Mouse (Mus musculus) heart, embryonic 14.5 days (tissue): ENCODE data around the gene Lrr1. TPM values are rescaled to one million over a fixed set of nuclear protein-coding genes. Genes with fewer than 3 reads are reported as not detected.
A peak's percentile ranks its signal among the peaks of the same experiment; 100 is the strongest.

ENCODE experiments used
- ATAC-seq: fragments of 200-750 bp; cut with Nextera tagmentation; 2 replicates; pipeline ENCODE4 v1.8.0; 2017; ENCODE audit warnings: low read depth, moderate TSS enrichment; ENCODE audit not compliant: insufficient number of reproducible peaks, insufficient read depth, low FRiP score
- H3K27ac ChIP-seq, 2 experiments: fragments of 200-500 bp in 1 of 2; fragments of 300-500 bp in 1 of 2; sonication (generic) in 1 of 2; replicated peaks in 1 of 2; 2 replicates each; pipeline ENCODE4 v1.5.1; 2012 to 2014; ENCODE audit warnings: low read depth in 2 of 2, low read length in 2 of 2, control low read depth in 1 of 2, mild to moderate bottlenecking in 1 of 2, mixed read lengths in 1 of 2; ENCODE audit not compliant: control insufficient read depth in 1 of 2, insufficient read depth in 1 of 2
- H3K27me3 ChIP-seq: fragments of 300-500 bp; sonication (generic); 2 replicates; pipeline ENCODE4 v1.6.1; 2014; ENCODE audit warnings: mild to moderate bottlenecking, low read length, control low read depth; ENCODE audit not compliant: control insufficient read depth, insufficient read depth
- H3K36me3 ChIP-seq: fragments of 300-500 bp; sonication (generic); 2 replicates; pipeline ENCODE4 v1.6.1; 2014; ENCODE audit warnings: mild to moderate bottlenecking, control low read depth, low read length, mixed read lengths; ENCODE audit not compliant: control insufficient read depth, insufficient read depth
- H3K4me1 ChIP-seq, 2 experiments: fragments of 200-500 bp in 1 of 2; fragments of 300-500 bp in 1 of 2; sonication (generic) in 1 of 2; 2 replicates each; pipeline ENCODE4 v1.6.1; 2012 to 2014; ENCODE audit warnings: low read length in 2 of 2, control low read depth in 1 of 2, mixed read lengths in 1 of 2; ENCODE audit not compliant: control insufficient read depth in 2 of 2, insufficient read depth in 2 of 2
- H3K4me2 ChIP-seq: fragments of 300-500 bp; sonication (generic); 2 replicates; pipeline ENCODE4 v1.6.1; 2014; ENCODE audit warnings: mild to moderate bottlenecking, low read length
- H3K4me3 ChIP-seq, 2 experiments: fragments of 200-500 bp in 1 of 2; fragments of 300-500 bp in 1 of 2; sonication (generic) in 1 of 2; 2 replicates each; pipeline ENCODE4 v1.5.1; 2012 to 2014; ENCODE audit warnings: low read length in 2 of 2, mild to moderate bottlenecking in 2 of 2, control low read depth in 1 of 2, low read depth in 1 of 2, moderate library complexity in 1 of 2; ENCODE audit not compliant: control insufficient read depth in 1 of 2, insufficient read depth in 1 of 2
- H3K9ac ChIP-seq: fragments of 300-500 bp; sonication (generic); 2 replicates; pipeline ENCODE4 v1.6.1; 2014; ENCODE audit warnings: mild to moderate bottlenecking, low read length
- H3K9me3 ChIP-seq: fragments of 300-500 bp; sonication (generic); 2 replicates; pipeline ENCODE4 v1.6.1; 2016; ENCODE audit warnings: low read length, control low read depth; ENCODE audit not compliant: control insufficient read depth
- WGBS: fragments of 180-500 bp; shearing (Covaris S2); extraction: QIAGEN DNeasy Blood & Tissue Kit; methylation state at CpG from one replicate; pipeline ENCODE4 v1.1.7; 2014; 5-methylcytosine and 5-hydroxymethylcytosine counted together
- polyA plus RNA-seq: library from polyadenylated mRNA; unstranded; fragments of >200 nt; fragmentation: Nextera tagmentation; extraction: Ambion mirVana; gene quantifications from 2 replicates; pipeline ENCODE4 v1.2.1, GENCODE M21; 2014

Gene Lrr1
- polyA plus RNA-seq = 11.3 and 13.9 TPM in 2 replicates

DNA sequence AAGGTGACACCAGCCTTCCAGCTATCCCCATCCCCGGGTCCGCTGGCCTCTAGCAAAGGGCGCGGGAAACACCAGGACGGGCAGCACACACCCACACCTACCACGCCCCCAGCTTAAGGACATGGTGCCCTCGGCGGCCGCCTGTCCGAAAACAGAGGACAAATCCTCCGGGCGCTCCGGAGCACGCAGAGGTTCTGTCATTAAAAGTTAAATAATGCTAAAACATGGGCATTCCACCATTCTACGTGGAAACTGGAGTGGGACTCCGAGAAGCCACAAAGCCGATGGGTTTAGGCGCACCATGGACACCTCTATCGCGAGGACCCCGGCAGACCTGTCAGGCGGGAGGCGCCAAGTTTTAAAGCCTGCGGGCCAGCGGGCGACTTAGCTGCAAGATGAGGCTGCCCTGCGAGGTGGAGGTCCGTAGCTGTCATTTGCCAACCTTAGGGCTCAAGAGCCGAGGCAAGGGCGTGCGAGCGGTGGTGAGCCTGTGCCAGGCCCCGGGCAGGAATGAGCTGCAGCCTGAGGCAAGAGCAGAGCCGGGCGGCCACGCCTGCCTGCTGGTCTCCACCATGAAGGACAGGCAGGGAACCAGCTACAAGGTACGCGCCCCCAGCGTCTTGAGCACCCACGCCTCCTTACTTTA is at the start of gene Lrr1:
TSS of gene Lrr1 (plus strand) at position 354 of the 646 bp plus-strand sequence.
- Histone ChIP-seq H3K4me2 (peak within 1 kb of the TSS; percentile 76), H3K4me3 (peak within 1 kb of the TSS; percentile 73 to 75), H3K9me3 (no peaks in the 10 kb centered on the region), H3K27ac (peak within 1 kb of the TSS; percentile 66 to 73; a peak in 3 of 4 replicates), H3K27me3 (no peaks in the 10 kb centered on the region), H3K4me1 (peaks cover 0 to 10% of the 10 kb centered on the region in 2 experiments; a peak in 1 of 4 replicates), H3K9ac (peak within 1 kb of the TSS; percentile 75), H3K36me3 (peaks cover 10% of the 10 kb centered on the region; the same call in 1 of the 2 replicates)
- WGBS = under 1% methylated on average over 40 of the region's 40 CpGs
- peak; percentile 87 for ATAC-seq

GRCm38 (mm10) chr12:69119908-69120307 is 48.7 kb upstream of the Lrr1 start:
- Histone ChIP-seq H3K27ac (no peak overlapping the region), H3K27me3 (no peaks in the 10 kb centered on the region), H3K9ac (no peak overlapping the region), H3K36me3 (no peaks in the 10 kb centered on the region), H3K4me2 (no peak overlapping the region), H3K4me3 (no peak overlapping the region), H3K9me3 (no peaks in the 10 kb centered on the region), H3K4me1 (no peaks in the 10 kb centered on the region)
- ATAC-seq = no peak
- 80% methylated on average over 6 of the region's 6 CpGs for WGBS

DNA sequence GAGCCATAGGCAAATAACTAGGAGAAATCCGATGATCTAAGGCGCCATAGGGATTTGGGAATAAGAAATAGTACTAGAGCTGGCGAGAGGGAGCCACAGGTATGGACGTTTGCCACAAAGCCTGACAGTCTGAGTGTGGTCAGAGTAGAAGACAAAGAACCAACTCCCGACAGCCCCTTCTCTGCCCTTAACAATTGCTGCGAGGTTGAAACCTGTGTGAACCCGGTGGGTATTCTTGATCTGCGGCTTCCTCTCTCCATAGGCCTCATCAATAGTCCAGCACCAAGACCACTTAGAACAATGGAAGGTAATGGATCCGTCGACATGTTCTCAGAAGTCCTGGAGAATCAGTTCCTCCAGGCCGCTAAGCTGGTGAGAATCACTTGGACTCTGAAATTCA is 45.8 kb upstream of the Lrr1 start:
- no peak for ATAC-seq
- H3K4me3 ChIP-seq = no peak overlapping the region
- H3K27ac ChIP-seq = no peak overlapping the region
- H3K4me2 ChIP-seq = no peak overlapping the region
- WGBS = 86% methylated on average over 11 of the region's 11 CpGs
- no peaks in the 10 kb centered on the region for H3K4me1 ChIP-seq
- no peak overlapping the region for H3K9ac ChIP-seq
- no peaks in the 10 kb centered on the region for H3K9me3 ChIP-seq
- no peaks in the 10 kb centered on the region for H3K27me3 ChIP-seq
- no peaks in the 10 kb centered on the region for H3K36me3 ChIP-seq

GRCm38 (mm10) chr12:69125066-69125465 is 43.5 kb upstream of the Lrr1 start:
- Histone ChIP-seq H3K36me3 (no peaks in the 10 kb centered on the region), H3K4me3 (no peak overlapping the region), H3K27me3 (no peaks in the 10 kb centered on the region), H3K9ac (no peak overlapping the region), H3K4me2 (no peak overlapping the region), H3K4me1 (no peaks in the 10 kb centered on the region), H3K27ac (no peak overlapping the region), H3K9me3 (no peaks in the 10 kb centered on the region)
- ATAC-seq = no peak
- WGBS = 80% methylated on average over 5 of the region's 5 CpGs

DNA sequence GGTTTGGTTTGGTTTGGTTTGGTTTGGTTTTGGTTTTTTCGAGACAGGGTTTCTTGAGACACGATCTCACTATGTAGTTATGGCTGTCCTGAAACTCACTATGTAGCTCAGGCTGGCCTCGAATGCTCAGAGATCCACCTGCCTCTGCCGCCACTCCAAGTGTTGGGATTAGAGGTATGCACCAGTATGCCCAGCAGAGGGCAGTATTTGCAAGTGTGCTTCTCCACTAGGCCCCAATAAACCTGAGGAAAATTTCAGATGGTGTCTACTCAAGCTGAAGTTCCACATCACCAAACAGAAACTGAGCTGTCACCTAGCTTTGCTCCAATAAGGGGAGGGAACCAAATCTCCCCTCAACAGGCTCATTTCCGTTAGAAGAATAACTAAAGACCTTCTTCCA is 41.4 kb upstream of the Lrr1 start:
- Histone ChIP-seq H3K27ac (no peak overlapping the region), H3K27me3 (no peaks in the 10 kb centered on the region), H3K9ac (no peak overlapping the region), H3K4me1 (no peaks in the 10 kb centered on the region), H3K9me3 (no peaks in the 10 kb centered on the region), H3K4me3 (no peak overlapping the region), H3K4me2 (no peak overlapping the region), H3K36me3 (no peaks in the 10 kb centered on the region)
- WGBS = 85% methylated on average over 5 of the region's 5 CpGs
- ATAC-seq = no peak

DNA sequence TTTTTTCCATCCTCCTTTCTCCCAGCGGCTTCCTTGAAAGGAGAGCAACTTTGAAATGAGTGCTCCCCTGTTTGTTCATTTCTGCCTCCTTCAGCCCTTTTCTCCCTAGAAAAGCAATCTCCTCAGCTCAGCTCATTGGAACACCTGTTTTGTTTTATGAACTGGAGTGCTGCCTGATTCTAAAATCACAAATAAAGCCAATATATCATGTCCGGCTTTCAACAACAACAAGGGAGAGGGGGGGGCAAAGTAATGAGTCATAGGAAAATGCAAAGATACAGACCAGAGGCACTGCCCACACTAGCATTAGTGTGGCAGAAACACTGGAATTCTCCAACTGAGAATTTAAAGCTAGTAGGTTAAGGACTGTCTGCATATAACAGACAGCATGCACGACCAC is 41.0 kb upstream of the Lrr1 start:
- no peak for ATAC-seq
- Histone ChIP-seq H3K27ac (no peak overlapping the region), H3K4me3 (no peak overlapping the region), H3K36me3 (no peaks in the 10 kb centered on the region), H3K4me1 (no peaks in the 10 kb centered on the region), H3K27me3 (no peaks in the 10 kb centered on the region), H3K4me2 (no peak overlapping the region), H3K9ac (no peak overlapping the region), H3K9me3 (no peaks in the 10 kb centered on the region)
- WGBS = 74% methylated on average over 3 of the region's 3 CpGs

- Histone ChIP-seq H3K9me3 (no peaks in the 10 kb centered on the region), H3K27ac (no peak overlapping the region), H3K9ac (peak overlapping the region; percentile 27; the same call in 1 of the 2 replicates), H3K4me3 (peak overlapping the region; percentile 14 to 22), H3K4me2 (peak overlapping the region; percentile 54), H3K27me3 (no peaks in the 10 kb centered on the region), H3K4me1 (no peaks in the 10 kb centered on the region), H3K36me3 (no peaks in the 10 kb centered on the region)
- 43% methylated on average over 18 of the region's 18 CpGs for WGBS
- ATAC-seq = no peak
Measured at GRCm38 (mm10) chr12:69129634-69130310, 38.8 kb upstream of the Lrr1 start.
